Mouse (Mus musculus) ES-Bruce4 (cell line): ENCODE measurements around the gene Cdc45.

Experiments used
- CTCF ChIP-seq: IDR thresholded peaks from one replicate; pipeline ENCODE4 v1.8.1; 2011; ENCODE audit warnings: low read depth, low read length
- POLR2A ChIP-seq: IDR thresholded peaks from one replicate; pipeline ENCODE4 v1.8.1; 2011; ENCODE audit warnings: low read length; ENCODE audit not compliant: insufficient read depth

GRCm38 (mm10) chr16:18836073-18836467 is 24.3 kb upstream of the Cdc45 start:
- TF ChIP-seq CTCF (no peak), POLR2A (no peak)
